Mouse (Mus musculus): ENCODE data around the gene Dao. TPM values are rescaled to one million over a fixed set of nuclear protein-coding genes. Genes with fewer than 3 reads are reported as not detected.

Gene Dao
- polyA plus RNA-seq, 1 experiment from 2014 or later = not detected

- 72% methylated on average over 9 of the region's 9 CpGs for WGBS
- H3K9ac ChIP-seq (ENCODE audit: low read depth, low read length) = no peak overlapping the region
- no peak overlapping the region for H3K4me3 ChIP-seq (ENCODE audit: low read depth, low read length)
- H3K27ac ChIP-seq (replicated peaks; ENCODE audit: low read depth, low read length) = no peak overlapping the region
- H3K27me3 ChIP-seq (replicated peaks; ENCODE audit: control insufficient read depth, insufficient read depth, low read length) = no peaks in the 10 kb centered on the region
- H3K4me1 ChIP-seq (ENCODE audit: control insufficient read depth, insufficient read depth, low read length) = no peaks in the 10 kb centered on the region
- no peak for DNase-seq (ENCODE audit: low spot score)
- H3K4me2 ChIP-seq (ENCODE audit: low read depth, low read length) = no peak overlapping the region
- no peaks in the 10 kb centered on the region for H3K9me3 ChIP-seq (ENCODE audit: control insufficient read depth, low read length)
- no peak for ATAC-seq (ENCODE audit: low read depth)
- H3K36me3 ChIP-seq (ENCODE audit: control insufficient read depth, insufficient read depth, low read length) = no peaks in the 10 kb centered on the region
Measured at GRCm38 (mm10) chr5:114057129-114057731, 53.7 kb downstream of the Dao start.

DNA sequence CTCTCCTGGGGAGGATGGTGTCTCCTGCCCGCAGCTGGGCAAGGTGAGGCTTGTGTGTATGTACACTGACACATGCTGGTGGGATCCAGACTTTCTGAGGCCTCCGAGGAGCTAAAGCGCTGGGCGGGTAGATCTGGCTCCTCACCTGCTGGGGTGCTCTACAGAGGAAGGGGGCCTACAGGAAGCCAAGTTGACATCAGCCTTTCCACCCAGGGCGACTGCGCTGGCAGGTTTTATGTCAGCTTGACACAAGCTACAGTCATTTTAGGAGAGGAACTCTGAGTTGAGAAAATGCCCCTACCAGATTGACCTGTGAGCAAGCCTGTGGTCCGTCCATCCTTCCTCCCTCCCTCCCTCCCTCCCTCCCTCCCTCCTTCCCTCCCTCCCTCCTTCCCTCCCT is 58.2 kb downstream of the Dao start:
- H3K4me1 ChIP-seq (ENCODE audit: control insufficient read depth, insufficient read depth, low read length) = no peaks in the 10 kb centered on the region
- no peak overlapping the region for H3K4me2 ChIP-seq (ENCODE audit: low read depth, low read length)
- H3K4me3 ChIP-seq (ENCODE audit: low read depth, low read length) = no peak overlapping the region
- 48% methylated on average over 6 of the region's 7 CpGs for WGBS
- H3K27me3 ChIP-seq (replicated peaks; ENCODE audit: control insufficient read depth, insufficient read depth, low read length) = no peaks in the 10 kb centered on the region
- no peak for ATAC-seq (ENCODE audit: low read depth)
- H3K27ac ChIP-seq (replicated peaks; ENCODE audit: low read depth, low read length) = no peak overlapping the region
- no peaks in the 10 kb centered on the region for H3K9me3 ChIP-seq (ENCODE audit: control insufficient read depth, low read length)
- no peak overlapping the region for H3K9ac ChIP-seq (ENCODE audit: low read depth, low read length)
- H3K36me3 ChIP-seq (ENCODE audit: control insufficient read depth, insufficient read depth, low read length) = no peaks in the 10 kb centered on the region
- DNase-seq (ENCODE audit: low spot score) = no peak

GRCm38 (mm10) chr5:114063958-114064357 is 60.5 kb downstream of the Dao start:
- H3K36me3 ChIP-seq (ENCODE audit: control insufficient read depth, insufficient read depth, low read length) = no peaks in the 10 kb centered on the region
- 68% methylated on average over 4 of the region's 4 CpGs for WGBS
- H3K4me2 ChIP-seq (ENCODE audit: low read depth, low read length) = no peak overlapping the region
- H3K9me3 ChIP-seq (ENCODE audit: control insufficient read depth, low read length) = no peaks in the 10 kb centered on the region
- H3K9ac ChIP-seq (ENCODE audit: low read depth, low read length) = no peak overlapping the region
- DNase-seq (ENCODE audit: low spot score) = no peak
- no peak for ATAC-seq (ENCODE audit: low read depth)
- no peak overlapping the region for H3K27ac ChIP-seq (replicated peaks; ENCODE audit: low read depth, low read length)
- no peaks in the 10 kb centered on the region for H3K4me1 ChIP-seq (ENCODE audit: control insufficient read depth, insufficient read depth, low read length)
- H3K27me3 ChIP-seq (replicated peaks; ENCODE audit: control insufficient read depth, insufficient read depth, low read length) = no peaks in the 10 kb centered on the region
- H3K4me3 ChIP-seq (ENCODE audit: low read depth, low read length) = no peak overlapping the region

- H3K4me3 ChIP-seq (ENCODE audit: low read depth, low read length) = no peak within 1 kb of the TSS
- H3K27ac ChIP-seq (replicated peaks; ENCODE audit: low read depth, low read length) = no peak within 1 kb of the TSS
- DNase-seq (ENCODE audit: low spot score) (no peak), ATAC-seq (ENCODE audit: low read depth) (no peak)
- no peak within 1 kb of the TSS for H3K4me2 ChIP-seq (ENCODE audit: low read depth, low read length)
- WGBS = 92% methylated on average over 6 of the region's 6 CpGs
- no peak within 1 kb of the TSS for H3K9ac ChIP-seq (ENCODE audit: low read depth, low read length)
- H3K4me1 ChIP-seq (ENCODE audit: control insufficient read depth, insufficient read depth, low read length) = no peaks in the 10 kb centered on the region
- H3K9me3 ChIP-seq (ENCODE audit: control insufficient read depth, low read length) = no peaks in the 10 kb centered on the region
- H3K36me3 ChIP-seq (ENCODE audit: control insufficient read depth, insufficient read depth, low read length) = no peaks in the 10 kb centered on the region
- no peaks in the 10 kb centered on the region for H3K27me3 ChIP-seq (replicated peaks; ENCODE audit: control insufficient read depth, insufficient read depth, low read length)
Measured at GRCm38 (mm10) chr5:114065161-114065560, 61.7 kb downstream of the Dao start, which contains the start of gene Usp30. Gene Usp30, plus strand, starts transcription at chr5:114065461.

- 29% methylated on average over 6 of the region's 6 CpGs for WGBS
- Histone ChIP-seq H3K27me3 (replicated peaks; ENCODE audit: control insufficient read depth, insufficient read depth, low read length) (no peaks in the 10 kb centered on the region), H3K4me1 (ENCODE audit: control insufficient read depth, insufficient read depth, low read length) (no peaks in the 10 kb centered on the region), H3K27ac (replicated peaks; ENCODE audit: low read depth, low read length) (no peak overlapping the region), H3K36me3 (ENCODE audit: control insufficient read depth, insufficient read depth, low read length) (no peaks in the 10 kb centered on the region), H3K9me3 (ENCODE audit: control insufficient read depth, low read length) (no peaks in the 10 kb centered on the region), H3K4me3 (ENCODE audit: low read depth, low read length) (no peak overlapping the region), H3K9ac (ENCODE audit: low read depth, low read length) (no peak overlapping the region), H3K4me2 (ENCODE audit: low read depth, low read length) (no peak overlapping the region)
- ATAC-seq (ENCODE audit: low read depth) (no peak), DNase-seq (ENCODE audit: low spot score) (no peak)
Measured at GRCm38 (mm10) chr5:114066601-114067000, 63.1 kb downstream of the Dao start.

- Histone ChIP-seq H3K4me2 (ENCODE audit: low read depth, low read length) (no peak overlapping the region), H3K4me1 (ENCODE audit: control insufficient read depth, insufficient read depth, low read length) (no peaks in the 10 kb centered on the region), H3K36me3 (ENCODE audit: control insufficient read depth, insufficient read depth, low read length) (no peaks in the 10 kb centered on the region), H3K27ac (replicated peaks; ENCODE audit: low read depth, low read length) (no peak overlapping the region), H3K9me3 (ENCODE audit: control insufficient read depth, low read length) (no peaks in the 10 kb centered on the region), H3K4me3 (ENCODE audit: low read depth, low read length) (no peak overlapping the region), H3K27me3 (replicated peaks; ENCODE audit: control insufficient read depth, insufficient read depth, low read length) (no peaks in the 10 kb centered on the region), H3K9ac (ENCODE audit: low read depth, low read length) (no peak overlapping the region)
- DNase-seq (ENCODE audit: low spot score) = no peak
- 71% methylated on average over 9 of the region's 9 CpGs for WGBS
- no peak for ATAC-seq (ENCODE audit: low read depth)
Measured at GRCm38 (mm10) chr5:114067543-114067942, 64.0 kb downstream of the Dao start.

DNA sequence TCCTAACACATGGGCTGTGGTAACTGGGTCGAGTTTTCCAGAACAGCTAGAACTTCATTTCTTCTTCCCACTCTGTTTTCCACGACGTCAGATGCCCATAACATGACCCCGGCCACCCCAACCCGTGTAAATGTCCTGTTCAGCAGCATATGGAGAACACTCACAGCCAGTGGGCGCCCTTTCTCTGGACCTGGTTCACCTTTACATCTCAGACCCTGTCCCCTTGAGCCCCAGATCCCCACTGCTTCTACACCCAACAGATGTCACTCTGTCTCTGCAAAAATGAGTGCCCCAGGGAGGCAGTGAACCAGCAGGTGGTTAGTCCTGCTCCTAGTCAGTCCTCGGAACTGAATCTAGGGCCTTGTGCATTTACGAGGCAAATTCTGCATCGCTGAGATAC is 64.5 kb downstream of the Dao start:
- DNase-seq (ENCODE audit: low spot score) = no peak
- Histone ChIP-seq H3K36me3 (ENCODE audit: control insufficient read depth, insufficient read depth, low read length) (no peaks in the 10 kb centered on the region), H3K4me2 (ENCODE audit: low read depth, low read length) (no peak overlapping the region), H3K27me3 (replicated peaks; ENCODE audit: control insufficient read depth, insufficient read depth, low read length) (no peaks in the 10 kb centered on the region), H3K4me3 (ENCODE audit: low read depth, low read length) (no peak overlapping the region), H3K27ac (replicated peaks; ENCODE audit: low read depth, low read length) (no peak overlapping the region), H3K9me3 (ENCODE audit: control insufficient read depth, low read length) (no peaks in the 10 kb centered on the region), H3K4me1 (ENCODE audit: control insufficient read depth, insufficient read depth, low read length) (no peaks in the 10 kb centered on the region), H3K9ac (ENCODE audit: low read depth, low read length) (no peak overlapping the region)
- no peak for ATAC-seq (ENCODE audit: low read depth)
- 69% methylated on average over 9 of the region's 9 CpGs for WGBS

DNA sequence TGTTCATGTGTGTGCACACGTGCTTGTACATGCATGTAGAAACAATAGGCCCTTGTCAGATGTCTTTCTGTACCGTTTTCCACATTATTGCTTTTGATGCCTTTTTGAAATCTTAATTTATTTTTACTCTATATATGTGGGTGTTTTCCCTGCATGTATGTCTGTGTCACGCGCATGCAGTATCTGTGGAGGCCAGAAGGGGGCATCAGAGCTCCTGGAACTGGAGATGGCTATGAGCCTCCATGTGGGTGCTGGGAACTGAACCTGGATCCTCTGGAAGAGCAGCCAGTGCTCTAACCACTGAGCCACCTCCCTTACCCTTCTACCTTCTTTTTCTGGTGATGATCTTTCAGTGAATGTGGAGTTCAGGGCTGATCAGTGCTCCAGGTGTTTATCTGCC is 67.4 kb downstream of the Dao start:
- no peaks in the 10 kb centered on the region for H3K9me3 ChIP-seq (ENCODE audit: control insufficient read depth, low read length)
- WGBS = 93% methylated on average over 4 of the region's 4 CpGs
- DNase-seq (ENCODE audit: low spot score) (no peak), ATAC-seq (ENCODE audit: low read depth) (no peak)
- H3K9ac ChIP-seq (ENCODE audit: low read depth, low read length) = no peak overlapping the region
- H3K4me1 ChIP-seq (ENCODE audit: control insufficient read depth, insufficient read depth, low read length) = no peaks in the 10 kb centered on the region
- H3K4me2 ChIP-seq (ENCODE audit: low read depth, low read length) = no peak overlapping the region
- no peaks in the 10 kb centered on the region for H3K27me3 ChIP-seq (replicated peaks; ENCODE audit: control insufficient read depth, insufficient read depth, low read length)
- H3K4me3 ChIP-seq (ENCODE audit: low read depth, low read length) = no peak overlapping the region
- no peak overlapping the region for H3K27ac ChIP-seq (replicated peaks; ENCODE audit: low read depth, low read length)
- H3K36me3 ChIP-seq (ENCODE audit: control insufficient read depth, insufficient read depth, low read length) = no peaks in the 10 kb centered on the region

DNA sequence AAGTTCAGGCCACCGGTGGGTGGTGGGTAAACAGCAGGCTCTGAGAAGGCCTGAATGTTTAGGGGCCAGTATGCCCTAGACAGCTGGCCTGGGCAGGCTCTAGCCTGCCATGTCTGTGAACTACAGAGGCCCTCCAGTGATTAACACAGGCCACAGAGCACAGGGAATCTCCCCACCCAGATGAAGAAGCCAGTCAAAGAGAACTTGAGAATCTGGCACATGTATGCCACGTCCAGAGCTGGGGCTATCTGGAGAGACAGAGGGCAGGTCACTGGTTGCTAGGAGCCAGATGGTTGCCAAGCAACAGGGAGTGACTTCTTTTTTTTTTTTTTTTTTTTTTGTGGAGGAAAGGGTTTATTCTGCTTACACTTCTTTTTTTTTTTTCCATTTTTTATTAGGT is 68.8 kb downstream of the Dao start:
- ATAC-seq (ENCODE audit: low read depth) (no peak), DNase-seq (ENCODE audit: low spot score) (no peak)
- Histone ChIP-seq H3K36me3 (ENCODE audit: control insufficient read depth, insufficient read depth, low read length) (no peaks in the 10 kb centered on the region), H3K4me3 (ENCODE audit: low read depth, low read length) (no peak overlapping the region), H3K9me3 (ENCODE audit: control insufficient read depth, low read length) (no peaks in the 10 kb centered on the region), H3K4me2 (ENCODE audit: low read depth, low read length) (no peak overlapping the region), H3K27me3 (replicated peaks; ENCODE audit: control insufficient read depth, insufficient read depth, low read length) (no peaks in the 10 kb centered on the region), H3K27ac (replicated peaks; ENCODE audit: low read depth, low read length) (no peak overlapping the region), H3K9ac (ENCODE audit: low read depth, low read length) (no peak overlapping the region), H3K4me1 (ENCODE audit: control insufficient read depth, insufficient read depth, low read length) (no peaks in the 10 kb centered on the region)
- WGBS = 65% methylated on average over 2 of the region's 2 CpGs
